Mouse (Mus musculus) stomach, embryonic 14.5 days (tissue): ENCODE results near the gene Plekhj1. TPM values are rescaled to one million over a fixed set of nuclear protein-coding genes. Genes with fewer than 3 reads are reported as not detected.

ENCODE experiments used
- ATAC-seq: fragments of 200-750 bp; cut with Nextera tagmentation; 2 replicates; pipeline ENCODE4 v1.8.0; 2017; ENCODE audit warnings: low read depth, moderate TSS enrichment; ENCODE audit not compliant: insufficient number of reproducible peaks, insufficient read depth, low FRiP score
- H3K27ac ChIP-seq: fragments of 300-500 bp; sonication (generic); 2 replicates; pipeline ENCODE4 v1.5.1; 2014; ENCODE audit warnings: mild to moderate bottlenecking, low read length, moderate library complexity, mixed read lengths
- H3K27me3 ChIP-seq: fragments of 300-500 bp; sonication (generic); 2 replicates; pipeline ENCODE4 v1.6.1; 2014; ENCODE audit warnings: low read length, control low read depth, mixed read lengths; ENCODE audit not compliant: control insufficient read depth, insufficient read depth
- H3K36me3 ChIP-seq: fragments of 300-500 bp; sonication (generic); 2 replicates; pipeline ENCODE4 v1.6.1; 2014; ENCODE audit warnings: mild to moderate bottlenecking, control low read depth, low read length, moderate library complexity, mixed read lengths; ENCODE audit not compliant: control insufficient read depth, insufficient read depth
- H3K4me1 ChIP-seq: fragments of 300-500 bp; sonication (generic); 2 replicates; pipeline ENCODE4 v1.6.1; 2014; ENCODE audit warnings: low read length, control low read depth, mixed read lengths; ENCODE audit not compliant: control insufficient read depth, insufficient read depth
- H3K4me2 ChIP-seq: fragments of 300-500 bp; sonication (generic); replicated peaks from 2 replicates; pipeline ENCODE4 v1.6.1; 2014; ENCODE audit warnings: low read depth, low read length, control low read depth
- H3K4me3 ChIP-seq: fragments of 300-500 bp; sonication (generic); 2 replicates; pipeline ENCODE4 v1.5.1; 2014; ENCODE audit warnings: low read depth, low read length, control low read depth
- H3K9ac ChIP-seq: fragments of 300-500 bp; sonication (generic); replicated peaks from 2 replicates; pipeline ENCODE4 v1.6.1; 2014; ENCODE audit warnings: low read depth, mild to moderate bottlenecking, control low read depth, low read length, moderate library complexity, mixed read lengths
- H3K9me3 ChIP-seq: fragments of 300-500 bp; sonication (generic); 2 replicates; pipeline ENCODE4 v1.6.1; 2016; ENCODE audit warnings: low read depth, low read length, control low read depth; ENCODE audit not compliant: control insufficient read depth
- WGBS: fragments of 180-500 bp; shearing (Covaris S2); extraction: QIAGEN DNeasy Blood & Tissue Kit; methylation state at CpG from one replicate; pipeline ENCODE4 v1.1.7; 2014; 5-methylcytosine and 5-hydroxymethylcytosine counted together
- microRNA counts: library from miRNA; unstranded; fragments of <30 nt; microRNA quantifications from one replicate; lab custom pipeline; 2016
- microRNA-seq: library from miRNA; unstranded; fragments of <30 nt; microRNA quantifications from one replicate; pipeline ENCODE4, GENCODE M21; 2016
- polyA plus RNA-seq: library from polyadenylated mRNA; unstranded; fragments of >200 nt; fragmentation: Nextera tagmentation; extraction: Ambion mirVana; gene quantifications from 2 replicates; pipeline ENCODE4 v1.2.1, GENCODE M21; 2014

Gene Plekhj1
- polyA plus RNA-seq, 1 experiment from 2014 or later, result 116 TPM

DNA sequence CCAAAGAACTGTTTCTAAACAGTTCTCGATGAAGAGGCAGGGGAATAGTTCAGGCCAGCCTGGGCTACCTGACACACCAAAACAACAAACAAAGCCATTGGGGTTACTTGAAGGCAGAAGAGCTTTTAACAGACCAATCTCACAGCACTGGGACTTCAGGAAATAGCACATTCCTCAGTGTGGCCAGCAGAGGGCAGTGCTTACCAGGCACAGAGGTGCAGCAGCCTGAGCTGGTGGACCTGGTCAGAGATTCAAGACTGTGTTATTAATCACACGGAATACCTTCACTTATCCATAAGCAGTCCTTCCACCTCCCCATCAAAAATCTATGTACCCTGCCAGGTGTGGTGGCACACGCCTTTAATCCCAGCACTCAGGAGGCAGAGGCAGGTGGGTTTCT, 51.0 kb downstream of the Plekhj1 start:
- Histone ChIP-seq H3K4me2 (no peak overlapping the region), H3K36me3 (no peaks in the 10 kb centered on the region), H3K27me3 (no peaks in the 10 kb centered on the region), H3K4me1 (0 out of 2 replicates have a peak, but pooled peaks cover 7% of the 10 kb centered on the region), H3K9ac (no peak overlapping the region), H3K27ac (no peak overlapping the region), H3K9me3 (no peaks in the 10 kb centered on the region), H3K4me3 (no peak overlapping the region)
- WGBS, result 12% methylated on average over 3 of the region's 3 CpGs
- ATAC-seq, result no peak

MicroRNAs within 50 kb of the gene (microRNA counts, 519-probe panel; counts per million panel counts)
- not detected for microRNA mmu-miR-1982 (lab: Ali Mortazavi, UCI)

Small RNAs within 50 kb of the gene (microRNA-seq; reads per million reads assigned to microRNA genes)
- gene Mir1982, result 2.9 reads per million, percentile 3 among the genes with 10 or more reads in this experiment

Other genes with a start within 250 kb of the Plekhj1 start
- 22.9 and 24.3 TPM in 2 replicates for gene Rexo1, start 237.1 kb downstream of the Plekhj1 start, polyA plus RNA-seq
- gene Klf16, start 221.3 kb downstream of the Plekhj1 start, polyA plus RNA-seq, result 8.1 and 8.4 TPM in 2 replicates
- gene Abhd17a, start 208.3 kb downstream of the Plekhj1 start, polyA plus RNA-seq, result 89.7 and 104 TPM in 2 replicates
- 95.9 and 106 TPM in 2 replicates for gene Scamp4, start 195.8 kb downstream of the Plekhj1 start, polyA plus RNA-seq
- gene Adat3, start 195.7 kb downstream of the Plekhj1 start, polyA plus RNA-seq, result 7.7 and 7.9 TPM in 2 replicates
- 1.5 and 2.3 TPM in 2 replicates for gene Gm49322, start 192.6 kb downstream of the Plekhj1 start, polyA plus RNA-seq
- 43.5 and 67.4 TPM in 2 replicates for gene Csnk1g2, start 175.8 kb downstream of the Plekhj1 start, polyA plus RNA-seq
- gene Btbd2, start 141.6 kb downstream of the Plekhj1 start, polyA plus RNA-seq, result 46.3 and 64.2 TPM in 2 replicates
- 71.3 and 75.5 TPM in 2 replicates for gene Mknk2, start 120.5 kb downstream of the Plekhj1 start, polyA plus RNA-seq
- 47.9 and 51.1 TPM in 2 replicates for gene Mob3a, start 96.6 kb downstream of the Plekhj1 start, polyA plus RNA-seq
- 16.7 and 18.4 TPM in 2 replicates for gene Izumo4, start 96.4 kb downstream of the Plekhj1 start, polyA plus RNA-seq
- gene Ap3d1, start 56.4 kb downstream of the Plekhj1 start, polyA plus RNA-seq, result 81.7 and 85.8 TPM in 2 replicates
- gene Dot1l, start 43.4 kb downstream of the Plekhj1 start, polyA plus RNA-seq, result 24.5 and 25.8 TPM in 2 replicates
- 77.7 and 81.8 TPM in 2 replicates for gene Sf3a2, start 428 bp downstream of the Plekhj1 start, polyA plus RNA-seq
- not detected in 2 replicates for gene Amh, start 6.6 kb upstream of the Plekhj1 start, polyA plus RNA-seq
- gene Jsrp1, start 14.9 kb upstream of the Plekhj1 start, polyA plus RNA-seq, result 0.45 and 1.4 TPM in 2 replicates
- gene Oaz1, start 28.0 kb upstream of the Plekhj1 start, polyA plus RNA-seq, result 1,724 and 1,898 TPM in 2 replicates
- gene Lingo3, start 45.4 kb upstream of the Plekhj1 start, polyA plus RNA-seq, result 0.07 and 0.23 TPM in 2 replicates
- 321 and 361 TPM in 2 replicates for gene Lsm7, start 56.6 kb upstream of the Plekhj1 start, polyA plus RNA-seq
- 31.9 and 33.0 TPM in 2 replicates for gene Sppl2b, start 56.6 kb upstream of the Plekhj1 start, polyA plus RNA-seq
- gene Tmprss9, start 73.2 kb upstream of the Plekhj1 start, polyA plus RNA-seq, result 0.07 TPM in 1 of 2 replicates, not detected in the other
- 340 and 345 TPM in 2 replicates for gene Timm13, start 102.3 kb upstream of the Plekhj1 start, polyA plus RNA-seq
- gene Lmnb2, start 119.6 kb upstream of the Plekhj1 start, polyA plus RNA-seq, result 12.1 and 14.6 TPM in 2 replicates
- 16.1 and 20.7 TPM in 2 replicates for gene Gadd45b, start 131.4 kb upstream of the Plekhj1 start, polyA plus RNA-seq
- 4.7 and 5.9 TPM in 2 replicates for gene Gng7, start 216.3 kb upstream of the Plekhj1 start, polyA plus RNA-seq
- 0.20 and 0.41 TPM in 2 replicates for gene Diras1, start 227.0 kb upstream of the Plekhj1 start, polyA plus RNA-seq
- 10.3 and 11.9 TPM in 2 replicates for gene Slc39a3, start 238.8 kb upstream of the Plekhj1 start, polyA plus RNA-seq